Mouse (Mus musculus) left cerebral cortex, adult 2 months (tissue): Measurements from ENCODE around the gene Obp2b. TPM values are rescaled to one million over a fixed set of nuclear protein-coding genes. Genes with fewer than 3 reads are reported as not detected.
"Not testable (repeated sequence)": the region's sequence is repeated elsewhere in the genome, so short reads cannot be mapped to it uniquely, and the experiment has no call there.

Source experiments
- DNase-seq, 2 experiments: peaks; one replicate each; pipeline ENCODE4 v3.0.0; 2021 to 2022; ENCODE audit warnings: low spot score in 2 of 2, mixed read lengths in 1 of 2; ENCODE audit errors: extremely low spot score in 1 of 2
- H3K27ac ChIP-seq: fragments of 200-600 bp; 2 replicates; pipeline ENCODE4 v1.8.1; 2022
- H3K4me3 ChIP-seq: fragments of 200-600 bp; 2 replicates; pipeline ENCODE4 v1.8.1; 2022
- CTCF ChIP-seq: fragments of 200-600 bp; IDR thresholded peaks from 2 replicates; pipeline ENCODE4 v1.8.1; 2022; ENCODE audit warnings: antibody characterized with exemption, mild to moderate bottlenecking, moderate library complexity
- intact Hi-C: fragments of 180-260 bp; cut with DNase I; formaldehyde crosslinking; loops from one replicate; pipeline ENCODE4 v1.15.1; 2025
- long read RNA-seq, 2 experiments: library from polyadenylated mRNA; stranded (forward); transcript quantifications; one replicate each; pipeline ENCODE4 v2.0.0; 2021; ENCODE audit warnings: borderline mapping rate in 2 of 2
- total RNA-seq, 2 experiments: library from RNA; stranded (reverse); gene quantifications; 2 replicates each; pipeline ENCODE4 v1.2.3; 2021

Obp2b gene
- total RNA-seq = under 1 TPM in 1 of 2 experiments, not detected in 1; 0.50 TPM
- long read RNA-seq, experiment 1 = 0 reads
- long read RNA-seq, experiment 2 = 0 reads

GRCm38 (mm10) chr2:25736709-25737108, at the start of gene Obp2b:
TSS of gene Obp2b (plus strand) at chr2:25737009.
- not testable (repeated sequence) for DNase-seq

DNA sequence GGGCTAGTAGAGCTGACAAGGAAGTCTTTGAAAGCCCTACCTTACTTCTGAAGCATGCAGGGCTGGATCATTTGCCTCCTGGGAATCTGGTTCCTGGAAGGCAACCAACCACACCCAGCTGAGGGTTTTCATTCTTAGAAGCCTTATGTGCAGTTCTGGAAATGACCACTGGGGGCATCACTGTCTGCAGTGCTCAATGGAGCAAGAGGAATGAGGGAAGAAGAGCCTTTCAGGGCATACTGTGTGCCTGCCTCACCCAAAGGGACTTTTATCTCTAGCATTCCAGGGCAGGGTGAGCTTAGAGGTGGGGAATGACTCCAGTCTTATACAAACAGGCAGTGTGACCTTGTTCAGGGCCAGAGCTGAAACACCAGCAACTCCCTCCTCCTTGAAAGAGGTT, 42.2 kb upstream of the Obp2b start:
- intact Hi-C loops = no loop called here
- TF ChIP-seq CTCF = peak; percentile 88
- peak; percentile 28 to 61 for DNase-seq
- no peak overlapping the region for H3K4me3 ChIP-seq
- H3K27ac ChIP-seq = no peak overlapping the region

More at GRCm38 (mm10) chr2:25736709-25737108, at the start of gene Obp2b:
- H3K4me3 ChIP-seq, H3K27ac ChIP-seq, intact Hi-C loops: not testable (repeated sequence)

DNA sequence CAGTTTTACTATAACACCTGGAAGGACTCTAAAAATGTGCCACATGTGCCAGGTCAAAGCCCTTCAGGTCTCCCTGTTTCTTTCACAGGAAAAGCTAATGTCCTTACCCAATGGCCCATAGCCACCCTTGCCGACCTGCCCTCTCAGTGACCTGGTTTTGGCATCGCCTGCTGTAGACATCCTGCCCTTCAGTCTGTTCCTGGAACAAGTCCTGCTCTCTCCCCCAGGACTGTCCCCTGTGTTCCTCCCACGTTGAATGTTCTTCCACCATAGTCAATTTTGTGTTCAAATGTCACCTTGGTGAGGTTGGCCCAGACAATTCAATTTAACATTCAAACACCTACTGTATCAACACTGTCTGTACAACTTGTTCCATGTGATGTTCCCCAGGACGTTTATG, 39.9 kb upstream of the Obp2b start:
- TF ChIP-seq CTCF = no peak
- no peak overlapping the region for H3K27ac ChIP-seq
- intact Hi-C loops = no loop called here
- no peak overlapping the region for H3K4me3 ChIP-seq
- no peak for DNase-seq

GRCm38 (mm10) chr2:25698696-25699095, 38.1 kb upstream of the Obp2b start:
- TF ChIP-seq CTCF = no peak
- Histone ChIP-seq H3K4me3 (no peak overlapping the region), H3K27ac (no peak overlapping the region)
- DNase-seq = no peak
- intact Hi-C loops = no loop called here

GRCm38 (mm10) chr2:25699743-25700142, 37.1 kb upstream of the Obp2b start, which contains the start of gene Obp2a:
TSS of gene Obp2a (plus strand) at chr2:25700043.
- H3K4me3 ChIP-seq, DNase-seq, intact Hi-C loops, H3K27ac ChIP-seq: not testable (repeated sequence)

DNA sequence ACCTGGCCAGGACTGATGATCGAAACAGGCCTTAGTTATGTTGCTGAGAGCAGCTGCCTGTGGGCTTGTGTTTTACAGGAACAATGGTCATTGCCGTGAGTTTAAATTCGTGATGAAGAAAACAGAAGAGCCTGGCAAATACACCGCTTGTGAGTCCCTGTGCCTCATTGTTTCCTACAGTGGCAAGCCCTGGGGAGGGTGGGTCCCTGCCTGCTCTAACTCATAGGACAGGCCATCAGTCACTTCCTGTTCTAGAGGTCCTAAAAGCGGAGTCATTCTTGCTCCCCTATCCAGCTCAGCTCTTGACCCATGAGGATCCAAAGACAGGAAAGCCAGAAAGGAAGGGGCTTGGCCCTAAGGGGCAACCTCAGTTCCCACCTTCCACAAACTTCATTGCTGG, 35.8 kb upstream of the Obp2b start:
- no peak for TF ChIP-seq CTCF
- intact Hi-C loops = no loop called here
- DNase-seq = no peak

DNA sequence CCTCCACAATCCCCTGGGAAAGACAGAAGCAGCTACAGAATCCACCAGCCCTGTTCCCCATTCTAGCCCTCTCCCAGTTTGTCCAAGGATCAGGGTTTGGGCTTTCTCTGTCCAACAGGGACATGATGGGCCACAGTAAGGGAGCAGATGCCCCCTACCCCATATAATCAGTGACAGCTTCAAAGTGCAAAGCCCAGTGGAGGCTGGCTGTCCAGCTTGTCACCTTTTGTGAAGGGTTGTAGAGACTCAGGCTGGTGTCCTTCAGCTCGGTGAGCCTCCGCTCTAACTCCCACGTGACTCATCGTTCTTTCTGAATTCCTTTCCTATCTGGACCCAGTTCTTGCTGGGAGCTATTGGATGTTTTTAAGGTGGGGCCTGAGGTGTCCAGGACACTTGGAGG, 33.1 kb upstream of the Obp2b start:
- intact Hi-C loops = no loop called here
- no peak for DNase-seq
- Histone ChIP-seq H3K4me3 (no peak overlapping the region), H3K27ac (no peak overlapping the region)
- no peak for TF ChIP-seq CTCF

More for the DNA sequence above, 35.8 kb upstream of the Obp2b start:
- Histone ChIP-seq H3K4me3 (no peak overlapping the region), H3K27ac (no peak overlapping the region)

- intact Hi-C loops = loop anchor here (5.0 kb wide), 2 partner anchors 275 to 315 kb away; partner anchors contain the start of genes Camsap1 and Ubac1
- Histone ChIP-seq H3K27ac (peak within 1 kb of the TSS; percentile 93), H3K4me3 (peak within 1 kb of the TSS; percentile 60)
- TF ChIP-seq CTCF = peak; percentile 62
- peak; percentile 86 to 88 for DNase-seq
Measured at GRCm38 (mm10) chr2:25706643-25707481, 29.9 kb upstream of the Obp2b start, which contains the start of gene Bmyc. TSS of gene Bmyc (plus strand) at chr2:25706739.

GRCm38 (mm10) chr2:25708121-25708520, 28.7 kb upstream of the Obp2b start:
- intact Hi-C loops = loop anchor here (2.0 to 5.0 kb wide), 3 partner anchors 47 to 314 kb away; partner anchors contain the start of genes Camsap1 and Ubac1
- peak; percentile 31 to 35 for DNase-seq
- Histone ChIP-seq H3K27ac (peak overlapping the region; percentile 93; the same call in 1 of the 2 replicates), H3K4me3 (peak overlapping the region; percentile 60)
- TF ChIP-seq CTCF = peak; percentile 48

GRCm38 (mm10) chr2:25709056-25709455, 27.8 kb upstream of the Obp2b start:
- H3K4me3 ChIP-seq, H3K27ac ChIP-seq, DNase-seq: not testable (repeated sequence)
- intact Hi-C loops = loop anchor here (2.0 to 5.0 kb wide), 3 partner anchors 46 to 313 kb away; partner anchors contain the start of genes Camsap1 and Ubac1

GRCm38 (mm10) chr2:25709791-25710190, 27.0 kb upstream of the Obp2b start:
- H3K4me3 ChIP-seq, H3K27ac ChIP-seq, DNase-seq: not testable (repeated sequence)
- intact Hi-C loops = loop anchor here (2.0 to 5.0 kb wide), 3 partner anchors 45 to 313 kb away; partner anchors contain the start of genes Camsap1 and Ubac1

GRCm38 (mm10) chr2:25711641-25712040, 25.2 kb upstream of the Obp2b start:
- intact Hi-C loops, H3K4me3 ChIP-seq, DNase-seq, H3K27ac ChIP-seq: not testable (repeated sequence)
